Mouse (Mus musculus) embryonic fibroblast, embryonic 13.5 days (primary cell): ENCODE measurements around the gene Dll3. TPM values are rescaled to one million over a fixed set of nuclear protein-coding genes. Genes with fewer than 3 reads are reported as not detected.
A peak's percentile ranks its signal among the peaks of the same experiment; 100 is the strongest.

Source experiments
- H3K27ac ChIP-seq: 2 replicates; pipeline ENCODE4 v1.5.1; 2012; ENCODE audit warnings: low read length, control low read depth, inconsistent platforms; ENCODE audit not compliant: insufficient read depth
- H3K4me1 ChIP-seq: 2 replicates; pipeline ENCODE4 v1.6.1; 2011; ENCODE audit warnings: low read length; ENCODE audit not compliant: control insufficient read depth, insufficient read depth
- H3K4me3 ChIP-seq: 2 replicates; pipeline ENCODE4 v1.5.1; 2011; ENCODE audit warnings: mild to moderate bottlenecking, control low read depth, low read length; ENCODE audit not compliant: insufficient read depth
- CTCF ChIP-seq: IDR thresholded peaks from 2 replicates; pipeline ENCODE4 v1.5.1; 2011; ENCODE audit warnings: mild to moderate bottlenecking, control low read depth, low read length, moderate library complexity, borderline replicate concordance; ENCODE audit not compliant: insufficient read depth
- POLR2A ChIP-seq: IDR thresholded peaks from 2 replicates; pipeline ENCODE4 v1.6.1; 2011; ENCODE audit warnings: low read depth, mild to moderate bottlenecking, control low read depth, low read length, moderate library complexity
- polyA plus RNA-seq: library from polyadenylated mRNA; stranded (reverse); fragments of >200 nt; gene quantifications from 2 replicates; pipeline ENCODE4 v1.2.4, GENCODE M21; 2011; ENCODE audit warnings: low read depth; ENCODE audit not compliant: missing spikeins, insufficient read length

The Dll3 gene
- polyA plus RNA-seq, 1 experiment, result not detected

DNA sequence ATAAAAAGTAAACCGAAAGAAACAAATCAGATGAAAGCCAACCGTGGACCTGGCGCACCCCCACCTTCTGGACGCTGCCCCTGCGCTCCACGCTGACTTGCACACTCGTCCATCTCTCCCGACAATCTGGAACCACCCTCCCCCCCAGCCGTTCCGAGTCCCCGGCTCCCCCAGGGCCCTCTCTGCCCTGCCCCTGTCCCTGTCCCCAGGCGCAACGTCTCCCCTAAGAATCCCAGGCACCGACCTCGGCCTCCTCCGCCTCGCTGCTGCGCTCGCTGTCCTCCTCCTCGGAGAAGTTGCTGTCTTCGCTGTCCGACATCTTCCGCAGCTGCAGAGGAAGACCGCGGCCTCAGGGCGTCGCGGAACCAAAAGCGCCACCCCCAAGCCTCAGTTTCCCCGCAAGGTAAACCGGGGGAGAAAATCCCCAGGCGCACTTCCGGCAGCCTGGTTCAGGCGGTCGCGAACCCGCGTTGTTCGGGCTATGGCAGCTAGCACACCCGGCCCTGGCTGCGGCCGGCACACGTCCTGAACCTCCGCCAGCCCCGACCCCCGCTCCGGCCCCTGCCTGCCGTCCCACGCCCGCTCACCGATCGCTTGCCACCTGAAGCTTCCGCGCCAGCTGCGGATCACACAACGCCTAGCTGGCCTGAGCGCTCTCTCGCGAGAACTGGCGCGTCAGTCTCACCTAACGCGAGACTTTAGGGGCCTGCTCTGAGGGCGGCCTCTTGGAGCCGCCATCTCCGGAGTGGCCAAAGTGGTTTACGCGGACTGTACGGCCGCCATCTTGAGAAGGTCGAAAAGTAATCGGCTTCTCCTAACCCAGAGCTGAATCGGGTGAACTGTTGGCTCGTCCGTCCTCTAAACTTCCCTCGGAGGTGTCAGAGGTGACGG, 36.3 kb upstream of the Dll3 start, which contains the start of gene Supt5:
TSS of gene Supt5 (minus strand) at position 639 of the 891 bp plus-strand sequence.
- peak; percentile 94 for TF ChIP-seq POLR2A
- TF ChIP-seq CTCF, result no peak
- H3K4me1 ChIP-seq, result peaks cover 7% of the 10 kb centered on the region

DNA sequence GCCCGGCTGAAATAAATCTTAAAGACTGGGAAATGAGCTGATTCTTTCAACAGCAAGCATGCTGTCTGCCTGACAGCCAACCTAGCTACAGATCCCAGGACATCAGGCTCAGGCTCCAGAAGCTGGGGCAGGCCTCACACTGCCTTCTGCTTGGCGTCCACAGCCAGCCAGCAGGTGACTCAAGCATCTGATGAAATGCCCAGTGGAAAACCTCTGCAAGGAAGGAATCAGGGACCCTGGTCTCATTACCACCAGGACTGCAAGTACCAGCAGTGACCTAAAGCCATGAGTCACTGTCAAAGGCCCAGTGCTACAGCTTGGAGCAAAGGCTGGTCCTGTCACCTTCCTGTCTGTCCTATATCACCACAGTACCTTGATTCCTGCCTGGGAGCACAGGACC, 33.4 kb upstream of the Dll3 start:
- TF ChIP-seq CTCF, result no peak
- no peak for TF ChIP-seq POLR2A
- no peak overlapping the region for H3K4me3 ChIP-seq
- H3K27ac ChIP-seq, result no peak overlapping the region; the same call in 1 of the 2 replicates

More for the DNA sequence above, 36.3 kb upstream of the Dll3 start, which contains the start of gene Supt5:
- Histone ChIP-seq H3K4me3 (peak within 1 kb of the TSS; percentile 93), H3K27ac (peak within 1 kb of the TSS; percentile 83)

DNA sequence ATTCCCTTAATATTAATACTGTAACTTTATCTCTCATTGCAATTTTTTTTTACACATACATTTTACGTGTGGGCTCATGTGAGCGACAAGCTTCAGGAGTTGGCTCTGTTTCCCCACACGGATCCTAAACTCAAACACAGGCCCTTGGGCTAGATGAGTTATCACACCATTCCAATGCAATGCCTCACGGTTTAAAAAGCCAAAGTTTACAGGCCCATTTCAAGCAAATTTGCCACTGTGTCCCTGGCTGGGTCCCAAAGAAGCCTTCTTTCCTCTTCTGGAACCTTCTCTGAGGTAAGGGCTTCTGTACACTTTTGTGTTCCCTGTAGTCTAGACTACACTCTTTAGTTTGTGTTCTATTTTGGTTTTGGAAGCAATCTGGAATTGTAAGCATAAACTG, 32.5 kb upstream of the Dll3 start:
- H3K27ac ChIP-seq, result peak overlapping the region; percentile 72
- TF ChIP-seq CTCF (no peak), POLR2A (no peak)
- H3K4me3 ChIP-seq, result no peak overlapping the region
- H3K4me1 ChIP-seq, result peaks cover 7% of the 10 kb centered on the region

More for the DNA sequence above, 33.4 kb upstream of the Dll3 start:
- H3K4me1 ChIP-seq, result peaks cover 7% of the 10 kb centered on the region

DNA sequence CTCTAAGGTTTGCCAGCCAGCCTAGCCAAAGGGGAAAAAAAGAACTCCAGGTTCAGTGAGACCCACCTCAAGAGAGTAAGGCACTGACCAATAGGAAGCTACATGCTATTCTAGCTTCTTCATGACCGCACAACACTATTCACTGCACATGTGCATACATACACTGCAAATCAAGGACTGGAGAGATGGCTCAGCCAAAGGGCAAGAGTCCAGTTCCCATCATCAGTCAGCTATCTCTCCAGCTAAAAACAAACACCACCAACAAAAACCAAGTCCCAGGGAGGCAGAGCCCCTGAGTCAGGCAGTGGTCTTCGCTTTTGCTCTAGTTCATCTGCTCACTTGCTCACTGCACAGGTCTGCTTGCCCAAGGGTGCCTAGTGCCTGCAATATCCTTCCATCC, 26.2 kb upstream of the Dll3 start:
- Histone ChIP-seq H3K4me3 (no peak overlapping the region), H3K4me1 (no peaks in the 10 kb centered on the region; the same call in 1 of the 2 replicates), H3K27ac (no peak overlapping the region)
- no peak for TF ChIP-seq CTCF
- TF ChIP-seq POLR2A, result no peak

DNA sequence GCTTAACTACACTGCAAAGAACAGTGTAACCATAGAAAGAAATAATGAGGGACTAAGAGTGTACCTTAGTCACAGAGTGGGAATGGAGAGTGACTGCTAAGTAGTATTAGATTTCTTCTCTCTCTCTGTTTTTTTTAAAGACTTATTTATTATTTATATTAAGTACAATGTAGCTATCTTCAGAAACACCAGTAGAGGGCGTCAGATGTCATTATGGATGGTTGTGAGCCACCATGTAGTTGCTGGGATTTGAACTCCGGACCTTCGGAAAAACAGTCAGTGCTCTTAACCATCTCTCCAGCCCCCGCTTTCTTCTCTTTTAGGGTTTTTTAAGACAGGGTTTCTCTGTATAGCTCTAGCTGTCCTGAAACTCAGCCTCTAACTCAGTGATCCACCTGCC, 24.4 kb upstream of the Dll3 start:
- TF ChIP-seq CTCF (no peak), POLR2A (no peak)
- H3K4me1 ChIP-seq, result no peaks in the 10 kb centered on the region
- H3K27ac ChIP-seq, result no peak overlapping the region
- H3K4me3 ChIP-seq, result no peak overlapping the region

DNA sequence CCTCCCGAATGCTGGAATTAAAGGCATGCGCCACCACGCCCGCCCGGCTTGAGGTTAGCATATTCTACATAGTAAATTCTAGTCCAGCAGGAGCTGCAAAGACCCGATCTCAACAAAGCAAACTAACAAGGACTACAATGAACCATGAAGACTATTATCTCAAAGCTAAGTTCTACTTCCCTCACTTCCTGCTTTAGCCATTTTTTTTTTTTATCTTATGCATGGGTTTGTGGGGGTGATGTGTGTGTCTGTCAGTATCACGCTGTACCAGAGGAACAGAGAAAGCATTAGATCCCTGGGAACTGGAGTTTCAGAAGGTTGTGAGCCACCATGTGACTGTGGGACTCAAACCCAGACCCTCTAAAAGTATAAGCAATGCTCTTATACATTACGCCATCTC, 23.3 kb upstream of the Dll3 start:
- TF ChIP-seq CTCF (no peak), POLR2A (no peak)
- Histone ChIP-seq H3K4me1 (no peaks in the 10 kb centered on the region), H3K4me3 (no peak overlapping the region)

DNA sequence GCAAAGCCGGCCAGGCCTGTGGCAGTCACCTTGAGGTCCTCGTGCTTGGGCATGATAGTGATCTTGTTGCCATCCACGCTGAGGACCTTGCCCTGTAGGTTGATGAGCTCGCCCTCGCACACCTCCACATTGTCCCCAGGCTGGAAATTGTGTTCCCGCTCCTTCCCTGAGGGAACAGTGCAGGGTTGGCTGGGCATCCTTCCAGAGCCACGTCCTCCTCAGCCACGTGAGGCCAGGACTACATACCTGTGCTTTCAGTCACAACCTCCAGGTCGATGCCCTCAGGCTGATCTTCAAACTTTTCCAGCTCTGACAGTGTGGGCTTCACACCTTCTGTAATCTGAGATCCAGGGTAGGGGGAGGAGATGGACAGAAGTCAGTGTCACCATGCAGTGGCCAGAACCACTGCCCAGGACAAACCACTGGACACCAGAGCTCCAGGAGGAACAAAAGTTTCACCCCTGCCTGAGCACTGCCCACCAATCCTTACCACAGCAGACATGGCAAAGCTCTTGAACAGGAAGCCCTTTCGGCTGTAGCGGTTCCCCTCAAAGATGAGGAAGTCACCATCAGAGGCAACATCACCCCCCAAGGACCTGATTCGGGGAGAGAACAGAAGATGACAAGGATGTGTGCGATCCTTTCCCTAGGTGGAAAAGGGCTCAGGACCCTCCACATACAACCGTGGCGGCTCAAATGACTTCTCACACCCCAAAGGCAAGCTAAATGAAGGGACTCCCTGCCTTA, 20.1 kb upstream of the Dll3 start:
- Histone ChIP-seq H3K27ac (no peak overlapping the region), H3K4me3 (no peak overlapping the region), H3K4me1 (no peaks in the 10 kb centered on the region)
- TF ChIP-seq CTCF (no peak), POLR2A (no peak)

More for the DNA sequence above, 23.3 kb upstream of the Dll3 start:
- H3K27ac ChIP-seq, result no peak overlapping the region

DNA sequence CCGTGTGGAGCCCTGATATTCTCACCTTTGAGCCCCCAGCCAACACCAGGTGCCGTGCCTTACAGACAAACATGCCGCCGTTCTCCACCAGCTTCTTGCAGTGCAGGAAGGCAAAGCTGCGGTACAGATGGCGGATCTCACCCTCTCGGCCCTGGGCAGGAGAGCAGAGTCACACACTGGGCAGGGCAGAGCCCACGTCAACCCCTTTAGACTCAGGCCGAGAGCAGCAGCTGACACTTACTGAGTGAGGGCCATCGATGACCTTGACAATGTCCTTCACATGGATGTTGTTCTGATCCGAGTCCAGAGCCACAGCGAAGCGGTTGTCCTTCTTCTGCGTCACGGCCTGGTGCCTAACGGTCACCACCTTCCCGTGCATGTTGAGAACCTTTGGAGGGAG, 16.7 kb upstream of the Dll3 start:
- Histone ChIP-seq H3K4me3 (no peak overlapping the region), H3K27ac (no peak overlapping the region), H3K4me1 (no peaks in the 10 kb centered on the region)
- TF ChIP-seq POLR2A (no peak), CTCF (no peak)

DNA sequence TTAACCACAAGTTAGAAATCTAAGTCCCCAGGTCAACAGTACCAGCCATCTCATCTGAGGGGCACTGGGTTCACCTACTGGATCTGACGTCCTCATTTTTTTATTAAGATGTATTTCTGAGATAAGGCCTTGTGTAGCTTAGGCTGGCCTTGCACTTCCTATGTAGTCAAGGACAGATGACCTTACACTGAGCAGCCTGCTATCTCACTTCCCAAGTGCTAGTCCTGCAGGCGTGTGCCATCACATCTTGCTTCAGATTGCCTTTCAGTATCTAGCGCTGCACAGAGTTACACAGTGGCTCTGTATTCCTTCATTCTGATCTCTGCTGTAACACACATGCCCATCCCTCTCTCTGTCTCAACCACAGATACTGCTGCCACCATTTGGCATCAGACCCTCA, 16.0 kb upstream of the Dll3 start:
- Histone ChIP-seq H3K27ac (no peak overlapping the region), H3K4me1 (no peaks in the 10 kb centered on the region), H3K4me3 (no peak overlapping the region)
- TF ChIP-seq CTCF (no peak), POLR2A (no peak)
